Mouse (Mus musculus): Measurements from ENCODE around the gene Gm3336.
A peak's percentile ranks its signal among the peaks of the same experiment; 100 is the strongest.

Gm3336 gene

DNA sequence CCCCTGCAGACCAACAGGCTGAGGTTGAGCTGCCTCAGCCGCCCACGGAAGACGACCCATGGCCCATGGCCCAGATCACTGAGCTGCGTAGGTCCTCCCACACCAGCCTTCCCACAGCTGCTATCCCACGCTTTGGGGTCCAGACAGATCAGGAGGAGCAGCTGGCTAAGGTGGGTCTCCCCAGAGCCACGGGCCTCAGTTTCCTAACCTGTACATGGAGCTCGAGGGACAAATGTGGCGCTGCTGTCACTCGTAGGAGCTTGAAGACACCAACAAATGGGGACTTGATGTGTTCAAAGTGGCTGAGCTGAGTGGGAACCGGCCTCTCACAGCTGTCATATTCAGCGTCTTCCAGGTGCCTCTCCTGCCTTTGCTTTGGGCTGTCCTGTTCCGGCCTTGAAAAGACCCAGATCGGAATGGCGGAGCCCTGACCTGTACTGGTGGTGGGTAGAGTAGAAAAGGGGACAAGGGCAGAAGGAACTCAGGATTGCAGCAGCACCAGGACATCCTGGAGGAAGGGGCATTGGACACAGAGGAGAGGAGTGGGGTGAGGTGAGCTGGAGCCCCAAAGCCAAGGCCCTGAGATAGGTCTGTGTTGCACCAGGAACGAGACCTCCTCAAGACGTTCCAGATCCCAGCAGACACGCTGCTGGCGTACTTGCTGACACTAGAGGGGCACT, 29.0 kb downstream of the Gm3336 start:
- no peak for DNase-seq (ENCODE audit: low spot score in 2 of 2)

GRCm38 (mm10) chr8:70748246-70749096, 30.1 kb downstream of the Gm3336 start:
- no peak for DNase-seq (ENCODE audit: low spot score in 2 of 2)

DNA sequence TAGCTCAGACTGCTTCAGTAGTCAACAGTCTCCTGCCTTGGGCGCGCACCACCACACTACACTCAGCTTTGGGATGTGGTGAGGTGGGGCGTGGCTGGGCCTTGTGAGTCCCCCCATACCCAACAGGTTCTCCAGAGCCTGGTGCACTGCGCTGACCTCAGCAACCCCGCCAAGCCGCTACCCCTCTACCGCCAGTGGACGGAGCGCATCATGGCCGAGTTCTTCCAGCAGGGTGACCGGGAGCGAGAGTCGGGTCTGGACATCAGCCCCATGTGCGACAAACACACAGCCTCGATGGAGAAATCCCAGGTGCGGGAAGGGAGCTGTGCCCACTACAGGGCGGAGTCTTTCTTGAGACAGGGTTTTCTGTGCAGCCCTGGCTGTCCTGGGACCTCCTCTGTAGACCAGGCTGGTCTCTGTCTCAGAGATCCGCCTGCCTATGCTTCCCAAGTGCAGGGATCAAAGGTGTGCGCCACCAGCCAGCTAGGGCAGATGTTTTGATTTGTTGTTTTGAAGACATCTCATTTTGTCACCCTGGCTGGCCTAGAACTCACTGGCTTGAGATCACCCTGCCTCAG, 30.8 kb downstream of the Gm3336 start:
- DNase-seq (ENCODE audit: low spot score in 2 of 2): no peak

- DNase-seq (ENCODE audit: low spot score in 2 of 2): no peak
Observed at GRCm38 (mm10) chr8:70750128-70750680, 31.9 kb downstream of the Gm3336 start.

DNA sequence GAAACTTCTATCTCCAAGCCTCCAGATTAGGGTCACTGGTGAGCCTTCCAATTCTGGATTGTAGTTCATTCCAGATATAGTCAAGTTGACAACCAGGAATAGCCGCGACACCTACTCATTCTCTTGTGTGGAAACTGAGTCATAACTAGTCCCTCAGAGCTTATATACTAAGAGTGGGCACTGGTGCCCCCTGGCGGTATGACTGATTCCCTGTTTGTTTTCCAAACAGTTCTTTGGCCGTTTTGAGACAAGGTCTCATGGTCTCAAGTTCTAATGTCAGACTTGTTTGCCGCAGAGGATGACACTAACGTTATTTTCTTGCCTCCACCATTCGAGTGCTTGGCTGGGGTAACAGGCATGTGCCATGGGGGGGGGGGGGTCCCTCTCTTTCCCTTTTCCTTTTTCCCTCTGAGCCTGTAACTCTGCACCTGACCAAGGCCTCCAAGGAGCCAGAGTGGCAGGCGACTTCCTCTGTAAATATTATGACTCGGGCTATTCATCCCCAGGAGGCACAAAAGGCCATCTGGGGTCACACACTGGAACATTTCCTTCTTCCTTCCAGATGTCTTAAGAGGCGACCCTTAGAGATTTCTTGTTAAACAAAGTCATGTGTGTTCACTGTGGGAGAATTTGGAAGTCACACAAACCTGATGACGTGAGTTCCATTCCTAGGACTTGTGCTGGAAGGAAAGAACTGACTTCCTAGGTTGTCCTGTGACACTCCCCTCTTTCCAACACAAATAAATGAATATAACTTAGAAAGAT, 33.8 kb downstream of the Gm3336 start:
- DNase-seq (ENCODE audit: low spot score in 2 of 2): no peak

DNA sequence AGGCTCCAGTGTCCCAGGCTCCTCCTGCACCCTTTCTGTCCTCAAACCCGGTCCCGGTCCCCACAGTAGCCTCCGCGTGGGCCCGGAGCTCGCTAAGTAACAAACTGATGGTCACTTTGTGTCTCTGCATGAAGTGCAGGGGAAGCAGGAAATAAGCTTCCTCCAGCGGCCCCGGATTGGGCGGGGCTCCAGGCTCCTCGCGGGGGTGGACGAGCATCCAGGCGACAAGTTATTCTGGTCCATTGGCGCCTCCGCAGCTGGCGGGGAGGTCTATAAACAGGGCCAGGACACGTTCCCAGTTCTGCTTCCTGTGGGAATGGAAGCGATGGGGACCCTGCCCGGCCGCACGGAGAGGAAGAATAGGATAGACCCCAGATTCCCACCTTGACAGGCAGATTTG, 34.8 kb downstream of the Gm3336 start:
- peak; percentile 65 to 73 for DNase-seq (ENCODE audit: low spot score in 2 of 2)

DNA sequence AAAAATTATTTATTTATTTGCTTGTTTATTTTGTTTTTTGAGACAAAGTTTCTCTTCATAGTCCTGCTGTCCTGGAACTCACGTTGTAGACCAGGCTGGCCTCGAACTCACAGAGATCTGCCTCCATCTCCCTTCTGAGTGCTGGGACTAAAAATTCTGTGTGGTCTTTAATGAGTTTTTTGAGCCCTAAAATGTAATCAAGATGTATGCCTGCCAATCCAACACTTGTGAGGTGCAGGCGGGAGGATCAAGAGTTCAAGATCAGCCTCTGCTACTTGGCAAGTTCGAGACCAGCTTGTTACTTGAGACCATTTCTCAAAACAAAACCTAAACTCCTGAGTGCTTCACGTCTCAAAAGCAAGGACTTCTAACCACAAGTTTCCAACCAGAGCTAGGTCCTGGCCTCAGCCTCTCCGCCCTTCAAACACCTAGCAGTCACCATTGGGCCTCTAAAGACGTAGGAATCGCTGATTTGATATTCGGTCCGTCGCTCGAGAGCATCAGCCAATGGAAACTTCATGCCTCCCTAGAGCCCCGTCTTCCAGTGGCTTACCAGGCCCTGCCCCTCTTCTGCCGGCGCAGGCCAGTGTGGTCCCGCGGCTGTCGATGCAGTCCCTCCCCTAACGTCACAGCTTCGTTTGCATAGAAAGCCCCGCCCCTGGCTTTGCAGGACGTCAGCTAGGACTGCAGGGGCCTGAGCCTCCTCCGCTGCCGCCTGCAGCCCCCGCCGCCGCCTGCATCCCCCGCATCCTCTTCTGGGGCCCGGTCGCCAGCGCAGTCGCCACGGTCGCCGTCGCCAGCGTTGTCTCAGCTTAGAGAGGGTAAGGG, 35.9 kb downstream of the Gm3336 start, which contains the start of gene Rab3a:
Gene Rab3a, plus strand, starts transcription at position 637 of the 828 bp plus-strand sequence.
- peak; percentile 88 to 97 for DNase-seq (ENCODE audit: low spot score in 2 of 2)

DNA sequence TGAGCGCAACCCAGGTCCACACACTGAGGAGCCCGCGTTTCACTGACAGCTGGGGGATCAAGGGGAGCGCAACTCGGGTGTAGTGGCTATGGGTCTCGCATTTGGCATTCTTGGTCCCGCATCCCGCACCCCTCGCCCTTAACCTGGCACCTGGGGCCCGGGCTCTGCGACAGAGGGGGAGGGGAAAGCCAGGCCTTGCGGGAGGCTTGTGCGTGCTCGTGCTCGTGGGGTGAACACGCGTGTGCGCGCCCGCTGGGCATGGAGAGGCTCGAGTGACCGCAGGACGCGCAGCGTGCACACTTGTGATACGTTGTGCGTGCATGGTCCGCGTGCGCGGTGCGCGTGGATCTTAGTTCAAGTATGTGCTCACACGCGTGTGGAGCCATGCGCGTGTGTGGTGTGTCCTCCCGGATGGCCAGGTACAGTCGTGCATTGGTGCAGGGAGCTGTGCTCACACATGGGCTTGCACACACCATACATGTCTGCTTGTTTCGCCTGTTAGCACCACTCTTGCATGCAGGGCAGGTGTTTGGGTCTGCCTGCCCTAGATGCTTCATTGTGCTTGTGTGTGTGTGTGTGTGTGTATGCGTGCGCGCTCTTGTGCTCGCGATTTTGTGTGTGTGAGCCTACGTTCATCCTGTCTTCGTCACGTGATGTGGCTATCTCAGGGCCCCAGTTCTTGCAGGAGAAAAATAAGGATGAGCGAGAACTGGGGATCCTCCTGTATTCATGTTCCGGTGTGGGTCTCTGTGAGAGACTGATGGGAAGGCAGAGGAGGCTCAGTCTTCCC, 36.7 kb downstream of the Gm3336 start:
- DNase-seq (ENCODE audit: low spot score in 2 of 2): no peak

DNA sequence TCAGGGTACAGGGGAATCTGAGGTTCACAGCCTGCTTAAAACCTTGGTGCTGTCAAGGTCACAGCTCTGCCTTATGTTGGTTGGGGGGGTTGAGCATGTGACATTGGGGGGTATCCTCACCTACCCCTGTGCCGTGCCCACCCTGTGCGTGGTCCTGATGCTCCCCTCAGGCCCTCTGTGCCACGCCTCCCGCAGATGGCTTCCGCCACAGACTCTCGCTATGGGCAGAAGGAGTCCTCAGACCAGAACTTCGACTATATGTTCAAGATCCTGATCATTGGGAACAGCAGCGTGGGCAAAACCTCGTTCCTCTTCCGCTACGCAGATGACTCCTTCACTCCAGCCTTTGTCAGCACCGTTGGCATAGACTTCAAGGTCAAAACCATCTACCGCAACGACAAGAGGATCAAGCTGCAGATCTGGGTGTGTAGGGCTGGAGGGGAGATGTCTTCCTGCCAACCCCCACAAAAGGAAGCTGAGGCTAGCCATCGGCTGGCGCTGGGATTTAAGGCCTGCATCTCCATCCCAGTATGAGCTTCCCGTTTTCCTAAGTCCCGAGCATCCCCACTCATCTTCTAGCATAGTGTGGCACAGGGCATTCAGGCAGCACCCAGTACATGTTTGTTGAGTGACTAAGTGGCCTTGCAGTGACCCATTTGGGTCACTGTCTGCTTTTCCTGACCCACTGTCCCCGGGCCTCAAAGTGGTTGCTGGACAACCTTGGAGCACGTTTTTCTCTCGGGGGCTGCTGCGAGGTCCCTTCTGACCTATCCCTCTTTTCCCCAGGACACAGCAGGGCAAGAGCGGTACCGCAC, 37.5 kb downstream of the Gm3336 start:
- DNase-seq (ENCODE audit: low spot score in 2 of 2): no peak

DNA sequence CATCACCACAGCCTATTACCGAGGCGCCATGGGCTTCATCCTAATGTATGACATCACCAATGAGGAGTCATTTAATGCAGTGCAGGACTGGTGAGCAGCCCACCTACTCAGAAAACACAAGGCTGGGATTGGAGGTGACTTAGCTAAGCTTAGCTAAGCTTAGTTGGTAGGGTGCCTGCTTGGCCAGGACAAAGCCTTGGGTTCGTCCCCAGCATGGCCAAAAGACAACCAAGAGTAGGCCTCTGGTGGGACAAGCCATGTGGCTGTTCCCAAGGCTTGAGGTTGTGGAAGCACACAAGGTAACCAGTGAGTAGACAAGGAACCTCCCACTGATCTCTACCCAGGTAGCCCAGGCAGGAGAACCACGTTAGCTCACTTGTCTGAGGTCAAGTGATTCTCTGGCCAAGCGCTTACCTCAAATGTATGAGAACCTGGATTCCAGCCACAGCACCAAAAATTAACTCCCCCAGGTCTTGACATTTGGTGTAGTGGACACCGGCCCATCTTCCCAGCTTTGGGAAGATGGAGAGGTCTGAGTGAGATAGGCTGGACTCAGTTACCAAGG, 38.2 kb downstream of the Gm3336 start:
- DNase-seq (ENCODE audit: low spot score in 2 of 2): no peak

GRCm38 (mm10) chr8:70757523-70758307, 39.4 kb downstream of the Gm3336 start:
- no peak for DNase-seq (ENCODE audit: low spot score in 2 of 2)

DNA sequence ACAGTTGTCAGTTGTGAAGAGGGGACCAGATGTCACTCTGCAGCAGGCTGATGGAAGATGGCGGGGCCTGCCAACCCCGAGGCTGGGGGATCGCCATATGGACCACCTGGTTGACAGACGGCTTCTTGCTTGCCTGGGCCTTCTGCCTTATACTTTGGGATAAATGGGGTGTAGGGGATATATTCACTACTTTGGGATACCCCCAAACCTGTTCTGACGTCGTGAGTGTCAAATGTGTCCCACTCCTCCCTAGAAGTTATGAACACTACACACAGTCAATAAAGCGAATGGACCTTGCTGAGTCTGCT, 39.9 kb downstream of the Gm3336 start:
- no peak for DNase-seq (ENCODE audit: low spot score in 2 of 2)

GRCm38 (mm10) chr8:70758616-70759561, 40.5 kb downstream of the Gm3336 start:
- DNase-seq (ENCODE audit: low spot score in 2 of 2): no peak

DNA sequence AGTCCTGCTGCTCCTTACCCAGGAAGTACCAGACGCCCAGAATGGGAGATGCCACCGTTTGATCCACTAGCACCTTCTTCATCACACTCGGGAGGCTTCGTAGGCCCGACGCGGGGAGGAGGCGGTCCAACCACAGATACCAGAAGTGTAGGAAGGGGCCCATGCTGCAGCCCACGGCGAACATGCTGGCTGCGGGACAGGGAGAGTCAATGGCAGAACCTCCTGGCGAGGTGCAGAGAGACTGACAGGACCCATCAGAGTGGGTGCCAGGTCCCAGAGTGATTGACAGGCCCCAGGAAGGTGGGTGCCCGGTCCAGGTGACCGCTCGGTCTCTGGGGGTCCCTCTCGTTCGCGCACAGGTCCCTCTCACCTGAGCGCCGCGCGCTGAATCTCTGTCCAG, 42.0 kb downstream of the Gm3336 start:
- no peak for DNase-seq (ENCODE audit: low spot score in 2 of 2)

DNA sequence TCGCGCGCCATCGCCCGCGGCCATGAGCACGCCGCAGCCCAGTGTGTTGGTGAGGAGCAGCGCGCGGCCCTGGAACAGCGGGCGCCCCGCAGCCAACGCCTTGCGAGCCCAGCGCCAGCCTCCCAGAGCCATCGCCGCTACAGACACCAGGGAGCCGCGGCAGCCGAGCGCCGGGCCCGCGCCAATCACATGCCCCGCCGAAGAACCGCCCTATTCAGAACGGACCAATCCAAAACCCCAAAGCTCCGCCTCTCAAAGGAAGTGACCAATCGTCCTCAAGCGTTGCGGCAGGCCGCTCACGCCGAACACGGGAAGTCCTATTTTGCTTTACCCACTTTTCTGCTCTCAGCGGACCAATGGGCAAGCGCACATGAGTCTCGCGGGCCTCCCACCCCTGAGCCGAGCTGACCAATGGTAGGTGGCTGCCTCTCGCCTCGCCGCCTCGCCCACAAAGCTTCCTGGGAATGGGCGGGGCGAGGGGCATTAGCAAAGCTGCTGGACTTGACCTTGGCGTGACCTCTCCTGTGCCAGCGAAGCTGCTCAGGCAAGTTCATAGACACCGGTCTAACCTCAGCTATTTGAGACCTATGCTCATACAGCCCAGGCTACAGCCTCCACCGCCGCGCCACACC, 42.5 kb downstream of the Gm3336 start, which contains the start of gene Mpv17l2:
Gene Mpv17l2, minus strand, starts transcription at position 172 of the 632 bp plus-strand sequence.
- DNase-seq (ENCODE audit: low spot score in 2 of 2): peak; percentile 83 to 96

DNA sequence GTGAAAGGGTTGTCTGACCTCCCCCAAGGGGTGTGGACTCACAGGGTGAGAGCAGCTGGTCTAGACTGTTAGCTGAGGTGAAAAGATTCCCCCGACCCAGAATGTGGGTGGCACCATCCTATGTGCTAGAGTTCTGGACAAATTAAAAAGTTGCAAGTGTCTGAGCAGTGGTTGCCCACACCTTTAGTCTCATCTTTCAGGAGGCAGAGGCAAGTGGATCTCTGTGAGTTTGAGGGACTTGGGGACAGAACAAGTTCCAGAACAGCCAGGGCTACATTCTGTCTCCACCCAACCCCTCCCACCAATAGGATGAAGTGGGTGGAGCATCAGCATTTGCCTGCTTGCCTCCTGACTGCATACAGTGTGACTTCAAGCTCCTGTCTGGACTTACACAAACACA, 43.8 kb downstream of the Gm3336 start:
- DNase-seq (ENCODE audit: low spot score in 2 of 2): no peak

Measured in urinary bladder, adult 18-20 months (tissue).